Mouse (Mus musculus) hindbrain, embryonic 13.5 days (tissue): ENCODE measurements at regions not wholly inside any gene's neighbourhood (a gene's known extent, or its start where the extent isn't known, plus 50 kb on each side); places are given as distances from the start of the nearest gene placed in this dataset.

Experiments used
- ATAC-seq: fragments of 200-750 bp; cut with Nextera tagmentation; 2 replicates; pipeline ENCODE4 v1.8.0; 2017; ENCODE audit warnings: moderate TSS enrichment; ENCODE audit not compliant: low FRiP score
- H3K27ac ChIP-seq: fragments of 300-500 bp; sonication (generic); 2 replicates; pipeline ENCODE4 v1.5.1; 2015; ENCODE audit warnings: inconsistent platforms, mild to moderate bottlenecking, moderate library complexity
- H3K27me3 ChIP-seq: fragments of 300-500 bp; sonication (generic); 2 replicates; pipeline ENCODE4 v1.6.1; 2015; ENCODE audit warnings: mild to moderate bottlenecking, inconsistent platforms
- H3K36me3 ChIP-seq: fragments of 300-500 bp; sonication (generic); 2 replicates; pipeline ENCODE4 v1.6.1; 2015; ENCODE audit warnings: mild to moderate bottlenecking, inconsistent platforms
- H3K4me1 ChIP-seq: fragments of 300-500 bp; sonication (generic); replicated peaks from 2 replicates; pipeline ENCODE4 v1.6.1; 2015; ENCODE audit warnings: inconsistent platforms
- H3K4me2 ChIP-seq: fragments of 300-500 bp; sonication (generic); 2 replicates; pipeline ENCODE4 v1.6.1; 2015; ENCODE audit warnings: inconsistent platforms, mild to moderate bottlenecking, moderate library complexity
- H3K4me3 ChIP-seq: fragments of 300-500 bp; sonication (generic); 2 replicates; pipeline ENCODE4 v1.5.1; 2015; ENCODE audit warnings: mild to moderate bottlenecking, inconsistent platforms
- H3K9ac ChIP-seq: fragments of 300-500 bp; sonication (generic); 2 replicates; pipeline ENCODE4 v1.6.1; 2015; ENCODE audit warnings: mild to moderate bottlenecking, inconsistent platforms
- H3K9me3 ChIP-seq: fragments of 300-500 bp; sonication (generic); 2 replicates; pipeline ENCODE4 v1.6.1; 2016; ENCODE audit warnings: inconsistent platforms
- WGBS: fragments of 180-500 bp; shearing (Covaris S2); methylation state at CpG from one replicate; pipeline ENCODE4 v1.1.7; 2015; 5-methylcytosine and 5-hydroxymethylcytosine counted together

DNA sequence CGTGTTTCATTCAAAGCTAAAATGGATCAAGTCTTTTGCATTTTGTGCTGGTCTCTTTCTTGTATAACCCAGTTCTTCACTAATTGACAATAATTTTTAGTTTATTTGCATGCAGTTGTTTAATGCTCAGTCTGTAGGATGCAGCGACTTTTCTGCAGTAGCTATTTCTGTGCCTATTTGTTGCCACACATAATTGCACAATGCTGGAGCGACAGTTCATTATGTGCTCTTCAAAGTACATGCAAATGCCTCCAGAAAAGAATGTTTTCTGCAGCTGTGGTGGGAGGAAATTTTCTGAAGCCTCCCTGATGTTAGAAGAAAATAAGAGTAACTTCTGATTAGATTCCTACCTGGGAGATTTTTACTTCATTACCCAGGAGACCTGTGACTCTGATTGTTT, 491.3 kb downstream of the D3Ertd751e start:
- H3K36me3 ChIP-seq, result no peaks in the 10 kb centered on the region
- H3K27me3 ChIP-seq, result no peaks in the 10 kb centered on the region
- no peak overlapping the region for H3K9ac ChIP-seq
- H3K27ac ChIP-seq, result no peak overlapping the region
- H3K4me1 ChIP-seq, result no peaks in the 10 kb centered on the region
- H3K4me3 ChIP-seq, result no peak overlapping the region
- no peak overlapping the region for H3K4me2 ChIP-seq
- no peaks in the 10 kb centered on the region for H3K9me3 ChIP-seq
- 68% methylated on average over 3 of the region's 3 CpGs for WGBS
- ATAC-seq, result no peak

GRCm38 (mm10) chr3:42235515-42235914, 493.1 kb downstream of the D3Ertd751e start:
- Histone ChIP-seq H3K9me3 (no peaks in the 10 kb centered on the region), H3K9ac (no peak overlapping the region), H3K4me3 (no peak overlapping the region), H3K36me3 (no peaks in the 10 kb centered on the region), H3K27ac (no peak overlapping the region), H3K4me2 (no peak overlapping the region), H3K4me1 (no peaks in the 10 kb centered on the region), H3K27me3 (no peaks in the 10 kb centered on the region)
- 67% methylated on average over 1 of the region's 1 CpGs for WGBS
- ATAC-seq, result no peak
